In the genomic region with DNA sequence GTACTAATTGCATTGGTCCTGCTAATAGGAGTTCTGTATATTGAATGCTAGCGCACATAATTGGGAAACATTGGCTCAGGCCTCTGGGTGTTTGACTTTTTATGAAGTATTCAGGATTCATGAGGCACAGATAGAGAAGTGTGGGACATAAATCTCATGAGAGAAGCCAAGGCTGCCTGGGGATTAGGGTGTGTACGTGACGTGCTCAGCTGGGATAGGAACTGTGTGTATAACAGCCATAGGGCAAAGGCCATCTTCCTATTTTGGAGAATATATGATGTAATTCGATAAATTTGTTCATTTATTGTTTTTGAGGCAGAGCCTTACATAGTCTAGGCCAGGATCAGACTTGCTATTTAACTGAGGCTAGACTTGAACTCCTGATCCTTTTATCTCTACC, we compare ENCODE assay signal across 35 mouse cellular contexts.
"Had no signal": no experiment of that assay in that cellular context is flagged by ENCODE, and none has a peak within 500 bp of the region (broad histone marks: within the 10 kb centered on the region; RNA-seq: fewer than 3 reads in every experiment).

No protein-coding gene starts in this region.

- H3K9me3 ChIP-seq: heart, embryonic 10.5 days; heart, embryonic 12.5 days; heart, embryonic 13.5 days; heart, embryonic 15.5 days; hindbrain, embryonic 10.5 days; hindbrain, embryonic 12.5 days; hindbrain, embryonic 13.5 days; hindbrain, embryonic 15.5 days; intestine, embryonic 15.5 days; kidney, embryonic 15.5 days had no signal

- H3K9ac ChIP-seq: heart, embryonic 12.5 days; heart, embryonic 13.5 days; heart, embryonic 15.5 days; hindbrain, embryonic 12.5 days; hindbrain, embryonic 13.5 days; hindbrain, embryonic 14.5 days; hindbrain, embryonic 15.5 days; intestine, embryonic 15.5 days; kidney, embryonic 15.5 days had no signal

- DNase-seq: heart, adult 2 months; heart, postnatal 10 days; heart, postnatal 36 days; heart, postnatal 4 days; kidney, adult 11 months; kidney, adult 18-20 months; kidney, adult 2 months; kidney, adult 8-10 months; kidney, adult 9 months; kidney, postnatal 10 days; kidney, postnatal 14 days; kidney, postnatal 25 days; kidney, postnatal 36 days; kidney, postnatal 4 days; layer of hippocampus, adult 9-11 months; layer of hippocampus, postnatal 36 days had no signal

- H3K4me1 ChIP-seq: heart, embryonic 10.5 days; heart, embryonic 12.5 days; heart, embryonic 13.5 days; heart, embryonic 15.5 days; hindbrain, embryonic 10.5 days; hindbrain, embryonic 12.5 days; hindbrain, embryonic 13.5 days; hindbrain, embryonic 15.5 days; intestine, embryonic 15.5 days; kidney, embryonic 15.5 days had no signal

- H3K4me2 ChIP-seq: heart, embryonic 11.5 days; heart, embryonic 12.5 days; heart, embryonic 13.5 days; heart, embryonic 15.5 days; hindbrain, embryonic 12.5 days; hindbrain, embryonic 13.5 days; hindbrain, embryonic 14.5 days; hindbrain, embryonic 15.5 days; intestine, embryonic 15.5 days; kidney, embryonic 15.5 days had no signal

- H3K27me3 ChIP-seq: heart, embryonic 12.5 days; heart, embryonic 13.5 days; heart, embryonic 15.5 days; hindbrain, embryonic 12.5 days; hindbrain, embryonic 13.5 days; hindbrain, embryonic 15.5 days; intestine, embryonic 15.5 days; kidney, embryonic 15.5 days had no signal

- ATAC-seq: hindbrain, embryonic 16.5 days; hindbrain, postnatal 0 days; inflammation-experienced regulatory T-cells, adult 6 months; intestine, embryonic 15.5 days; intestine, embryonic 16.5 days; intestine, postnatal 0 days had no signal

- H3K27ac ChIP-seq: heart, adult 2 months; heart, embryonic 10.5 days; heart, embryonic 13.5 days; heart, embryonic 15.5 days; hindbrain, embryonic 10.5 days; hindbrain, embryonic 12.5 days; hindbrain, embryonic 13.5 days; hindbrain, embryonic 14.5 days; hindbrain, embryonic 15.5 days; hindbrain, postnatal 0 days; intestine, embryonic 15.5 days; kidney, embryonic 15.5 days; kidney, postnatal 0 days; layer of hippocampus, adult 2 months had no signal

- H3K4me3 ChIP-seq: heart, adult 2 months; heart, embryonic 10.5 days; heart, embryonic 12.5 days; heart, embryonic 13.5 days; heart, embryonic 15.5 days; hindbrain, embryonic 10.5 days; hindbrain, embryonic 12.5 days; hindbrain, embryonic 13.5 days; hindbrain, embryonic 15.5 days; intestine, embryonic 15.5 days; kidney, embryonic 15.5 days; layer of hippocampus, adult 2 months had no signal
